Mouse (Mus musculus) lung, postnatal 0 days (tissue): ENCODE results near the gene Sipa1l2.

Source experiments
- CTCF ChIP-seq: IDR thresholded peaks from 2 replicates; pipeline ENCODE4 v1.5.1; 2016; ENCODE audit warnings: antibody characterized with exemption, mild to moderate bottlenecking
- EP300 ChIP-seq: IDR thresholded peaks from 2 replicates; pipeline ENCODE4 v1.6.1; 2016; ENCODE audit warnings: antibody characterized with exemption, mild to moderate bottlenecking, control low read depth

DNA sequence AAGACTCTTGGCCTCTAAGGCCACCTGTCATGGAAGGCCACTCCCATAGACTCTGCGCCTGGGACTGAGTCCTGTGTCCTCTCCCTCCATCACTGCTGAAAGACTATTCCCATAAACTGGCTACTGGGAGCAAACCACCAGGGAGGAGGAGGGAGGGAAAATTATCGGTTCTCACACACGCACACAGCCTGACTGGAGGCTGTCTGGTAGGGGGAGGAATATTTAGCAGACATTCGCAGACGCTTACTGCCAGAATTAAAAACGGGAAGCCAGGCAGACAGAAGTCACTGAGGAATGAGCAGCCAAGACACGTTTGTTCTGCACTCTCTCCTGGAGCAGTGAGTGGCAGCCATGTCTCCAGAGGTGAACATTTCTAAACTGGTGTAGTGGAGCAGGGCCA, 35.9 kb downstream of the Sipa1l2 start:
- TF ChIP-seq EP300 (no peak), CTCF (no peak; the same call in 1 of the 2 replicates)
